Mouse (Mus musculus) heart, postnatal 0 days (tissue): ENCODE data around the gene Rab19. TPM values are rescaled to one million over a fixed set of nuclear protein-coding genes. Genes with fewer than 3 reads are reported as not detected.
A peak's percentile ranks its signal among the peaks of the same experiment; 100 is the strongest.

Experiments
- ATAC-seq: fragments of 200-750 bp; cut with Nextera tagmentation; 2 replicates; pipeline ENCODE4 v1.8.0; 2017; ENCODE audit warnings: low read depth, moderate number of reproducible peaks, moderate library complexity; ENCODE audit not compliant: insufficient read depth
- DNase-seq: peaks from one replicate; pipeline ENCODE4 v3.0.0-alpha.2; 2016; ENCODE audit warnings: low spot score
- H3K27ac ChIP-seq: fragments of 300-500 bp; sonication (generic); 2 replicates; pipeline ENCODE4 v1.5.1; 2014; ENCODE audit warnings: low read depth, mild to moderate bottlenecking
- H3K27me3 ChIP-seq: fragments of 300-500 bp; sonication (generic); 2 replicates; pipeline ENCODE4 v1.6.1; 2014; ENCODE audit warnings: low read length, mixed read lengths; ENCODE audit not compliant: control insufficient read depth, insufficient read depth
- H3K36me3 ChIP-seq: fragments of 300-500 bp; sonication (generic); replicated peaks from 2 replicates; pipeline ENCODE4 v1.6.1; 2014; ENCODE audit warnings: low read length, mixed read lengths; ENCODE audit not compliant: control insufficient read depth, insufficient read depth
- H3K4me1 ChIP-seq: fragments of 300-500 bp; sonication (generic); 2 replicates; pipeline ENCODE4 v1.6.1; 2014; ENCODE audit warnings: antibody characterized with exemption; ENCODE audit not compliant: control insufficient read depth, insufficient read depth
- H3K4me2 ChIP-seq: fragments of 300-500 bp; sonication (generic); 2 replicates; pipeline ENCODE4 v1.6.1; 2014; ENCODE audit warnings: low read depth, mild to moderate bottlenecking, low read length, moderate library complexity
- H3K4me3 ChIP-seq: fragments of 300-500 bp; sonication (generic); 2 replicates; pipeline ENCODE4 v1.5.1; 2014; ENCODE audit warnings: low read depth, low read length
- H3K9ac ChIP-seq: fragments of 300-500 bp; sonication (generic); replicated peaks from 2 replicates; pipeline ENCODE4 v1.6.1; 2014; ENCODE audit warnings: low read depth, low read length, mixed read lengths
- H3K9me3 ChIP-seq: fragments of 300-500 bp; sonication (generic); replicated peaks from 2 replicates; pipeline ENCODE4 v1.6.1; 2016; ENCODE audit warnings: low read length; ENCODE audit not compliant: control insufficient read depth
- CTCF ChIP-seq: IDR thresholded peaks from 2 replicates; pipeline ENCODE4 v1.5.1; 2016; ENCODE audit warnings: antibody characterized with exemption, control low read depth, low read depth
- EP300 ChIP-seq: IDR thresholded peaks from 2 replicates; pipeline ENCODE4 v1.6.1; 2016; ENCODE audit warnings: antibody characterized with exemption, low read depth
- WGBS: fragments of 180-500 bp; shearing (Covaris S2); extraction: QIAGEN DNeasy Blood & Tissue Kit; methylation state at CpG from one replicate; pipeline ENCODE4 v1.1.7; 2014; 5-methylcytosine and 5-hydroxymethylcytosine counted together
- polyA plus RNA-seq: library from polyadenylated mRNA; unstranded; fragments of >200 nt; fragmentation: Nextera tagmentation; extraction: Ambion mirVana; gene quantifications from 2 replicates; pipeline ENCODE4 v1.2.1, GENCODE M21; 2015
- total RNA-seq: library from RNA; depleted of rRNA; stranded (reverse); fragments of >200 nt; gene quantifications from 2 replicates; pipeline ENCODE4 v1.2.3, GENCODE M21; 2014; ENCODE audit warnings: low replicate concordance

Gene Rab19
- total and polyA plus RNA-seq, 2 experiments from 2014 or later, result 0.30 TPM; not detected in 1

- H3K27me3 ChIP-seq, result no peaks in the 10 kb centered on the region
- ATAC-seq, result no peak
- 43% methylated on average over 2 of the region's 2 CpGs for WGBS
These were observed 39.2 kb upstream of the Rab19 start for GRCm38 (mm10) chr6:39341798-39342197.

GRCm38 (mm10) chr6:39344020-39344419 lies 37.0 kb upstream of the Rab19 start:
- WGBS, result 18% methylated on average over 12 of the region's 12 CpGs
- peaks cover 40% of the 10 kb centered on the region for H3K36me3 ChIP-seq

More at GRCm38 (mm10) chr6:39341798-39342197, 39.2 kb upstream of the Rab19 start:
- H3K4me1 ChIP-seq, result no peaks in the 10 kb centered on the region
- no peak overlapping the region for H3K9ac ChIP-seq
- H3K4me2 ChIP-seq, result no peak overlapping the region
- H3K36me3 ChIP-seq, result peaks cover 46% of the 10 kb centered on the region
- no peak overlapping the region for H3K4me3 ChIP-seq
- H3K27ac ChIP-seq, result no peak overlapping the region
- H3K9me3 ChIP-seq, result no peaks in the 10 kb centered on the region
- no peak for TF ChIP-seq CTCF
- no peak for TF ChIP-seq EP300
- DNase-seq, result no peak

GRCm38 (mm10) chr6:39345430-39345829 lies 35.5 kb upstream of the Rab19 start:
- WGBS, result 72% methylated on average over 7 of the region's 7 CpGs
- Histone ChIP-seq H3K27ac (no peak overlapping the region), H3K4me1 (no peaks in the 10 kb centered on the region), H3K9me3 (no peaks in the 10 kb centered on the region), H3K4me2 (no peak overlapping the region), H3K4me3 (no peak overlapping the region), H3K9ac (no peak overlapping the region), H3K36me3 (peaks cover 52% of the 10 kb centered on the region), H3K27me3 (no peaks in the 10 kb centered on the region)
- ATAC-seq (no peak), DNase-seq (no peak)
- TF ChIP-seq CTCF, result no peak

More at GRCm38 (mm10) chr6:39344020-39344419, 37.0 kb upstream of the Rab19 start:
- TF ChIP-seq CTCF (peak; percentile 99), EP300 (no peak)
- no peak overlapping the region for H3K27ac ChIP-seq
- no peaks in the 10 kb centered on the region for H3K27me3 ChIP-seq
- H3K4me2 ChIP-seq, result no peak overlapping the region
- H3K4me3 ChIP-seq, result no peak overlapping the region
- peak; percentile 81 for ATAC-seq
- peak; percentile 82 for DNase-seq
- no peak overlapping the region for H3K9ac ChIP-seq
- H3K4me1 ChIP-seq, result no peaks in the 10 kb centered on the region
- H3K9me3 ChIP-seq, result no peaks in the 10 kb centered on the region

- TF ChIP-seq EP300, result no peak
- no peak for TF ChIP-seq CTCF
- Histone ChIP-seq H3K9me3 (no peaks in the 10 kb centered on the region), H3K4me3 (no peak overlapping the region), H3K27me3 (no peaks in the 10 kb centered on the region), H3K4me1 (no peaks in the 10 kb centered on the region), H3K9ac (no peak overlapping the region), H3K36me3 (peaks cover 65% of the 10 kb centered on the region), H3K27ac (no peak overlapping the region), H3K4me2 (no peak overlapping the region)
- WGBS, result 71% methylated on average over 15 of the region's 15 CpGs
- ATAC-seq (no peak), DNase-seq (no peak)
These were observed 33.9 kb upstream of the Rab19 start for GRCm38 (mm10) chr6:39346991-39347501.

- whole genome bisulfite sequencing, result 67% methylated on average over 4 of the region's 4 CpGs
- Histone ChIP-seq H3K4me3 (no peak overlapping the region), H3K4me2 (no peak overlapping the region), H3K9me3 (no peaks in the 10 kb centered on the region), H3K27me3 (no peaks in the 10 kb centered on the region), H3K4me1 (no peaks in the 10 kb centered on the region), H3K36me3 (peaks cover 68% of the 10 kb centered on the region), H3K9ac (no peak overlapping the region), H3K27ac (peak overlapping the region; percentile 54)
- TF ChIP-seq EP300, result no peak
- peak; percentile 15; the same call in 1 of the 2 replicates for TF ChIP-seq CTCF
- ATAC-seq (no peak), DNase-seq (no peak)
These were observed 32.8 kb upstream of the Rab19 start for GRCm38 (mm10) chr6:39347880-39348814.
